Mouse (Mus musculus) adrenal gland, postnatal 14 days (tissue): ENCODE measurements around the gene Sox15. TPM values are rescaled to one million over a fixed set of nuclear protein-coding genes. Genes with fewer than 3 reads are reported as not detected.
A peak's percentile ranks its signal among the peaks of the same experiment; 100 is the strongest.
"Not testable (repeated sequence)": the region's sequence is repeated elsewhere in the genome, so short reads cannot be mapped to it uniquely, and the experiment has no call there.

ENCODE experiments used
- DNase-seq: peaks from one replicate; pipeline ENCODE4 v3.0.0; 2021; ENCODE audit warnings: mixed read lengths
- total RNA-seq: library from RNA; stranded (reverse); gene quantifications from 2 replicates; pipeline ENCODE4 v1.2.3, GENCODE M21; 2021

The Sox15 gene
- total RNA-seq, 1 experiment from 2014 or later, result not detected

DNA sequence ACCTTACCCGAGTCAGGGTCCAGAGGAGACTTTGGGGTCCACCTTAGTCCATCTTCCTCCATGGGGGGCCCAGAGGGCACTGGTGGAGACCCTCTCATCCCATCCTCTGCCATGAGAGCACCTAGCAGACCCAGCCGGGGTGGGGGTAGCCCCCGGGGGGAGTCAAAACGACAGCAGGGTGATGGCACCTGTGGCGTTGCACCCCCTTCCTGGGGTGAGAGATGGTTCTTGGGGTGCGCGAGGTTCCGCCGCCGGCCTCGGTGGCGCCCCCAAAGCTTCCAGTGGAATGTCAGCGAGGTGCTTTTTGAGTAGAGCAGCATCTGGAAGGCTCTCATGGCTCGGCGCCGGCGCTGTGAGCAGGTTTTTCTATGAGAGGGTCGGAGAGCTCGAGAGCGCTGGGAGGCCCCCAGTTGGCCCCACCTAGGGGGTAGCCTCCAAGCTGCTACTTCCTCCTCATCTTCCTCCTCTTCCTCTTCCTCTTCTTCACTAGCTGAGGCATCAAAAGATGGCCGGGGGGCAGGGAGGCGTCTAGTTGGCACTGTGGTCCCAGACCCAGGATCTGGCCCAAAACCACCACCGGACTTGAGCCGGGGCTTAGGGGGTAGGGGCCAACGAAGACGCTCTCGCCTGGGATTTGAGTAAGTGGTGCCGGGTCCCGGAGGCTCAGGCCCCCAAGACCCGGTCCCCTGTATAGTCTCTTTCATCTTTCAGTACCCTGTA is 25.2 kb downstream of the Sox15 start:
- DNase-seq, result peak; percentile 18

DNA sequence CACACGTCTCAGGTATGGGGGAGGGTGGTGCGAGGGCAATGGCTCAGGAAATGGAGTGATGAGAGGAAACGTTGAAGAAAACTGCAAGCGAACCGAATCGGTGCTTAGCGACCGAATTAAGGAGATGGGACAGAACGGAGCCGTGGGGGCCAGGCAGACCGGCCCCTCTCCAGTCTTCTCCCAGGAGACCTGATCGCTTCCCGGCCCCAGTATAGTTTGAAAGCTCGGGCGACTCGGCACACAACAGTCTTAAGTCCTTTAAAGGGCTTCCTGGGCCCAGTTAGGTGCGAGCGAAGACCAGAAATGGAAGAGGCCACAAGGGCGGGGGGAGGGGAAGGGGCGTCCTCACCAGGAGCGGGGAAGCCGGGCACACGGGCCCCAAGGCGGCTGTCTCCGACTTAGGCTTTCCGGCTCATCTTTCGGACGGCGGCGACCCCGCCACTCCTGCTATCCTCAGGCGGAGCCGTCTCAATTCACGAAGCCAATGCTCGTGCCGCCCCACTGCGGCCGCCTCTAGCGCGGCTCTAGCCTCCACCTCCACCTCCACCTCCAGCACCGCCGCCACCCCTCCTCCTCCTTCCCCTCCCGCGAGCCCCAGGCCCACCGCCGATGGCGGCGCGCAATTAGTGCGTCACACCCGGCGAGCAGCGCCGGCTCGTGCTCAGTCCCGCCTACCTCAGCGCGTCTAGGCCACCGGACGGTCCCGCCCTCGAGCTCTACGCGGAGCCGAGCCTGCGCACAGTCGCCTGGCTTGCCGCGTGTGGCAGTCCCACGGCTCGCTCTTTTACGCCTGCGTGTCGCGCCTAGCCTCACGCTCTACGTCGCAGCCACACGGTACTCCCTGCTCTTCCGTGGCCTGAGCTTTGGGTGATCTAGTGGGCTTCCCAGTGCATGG is 26.4 kb downstream of the Sox15 start, which contains the start of gene Senp3:
TSS of gene Senp3 (minus strand) at position 771 of the 895 bp plus-strand sequence.
- peak; percentile 99 for DNase-seq

DNA sequence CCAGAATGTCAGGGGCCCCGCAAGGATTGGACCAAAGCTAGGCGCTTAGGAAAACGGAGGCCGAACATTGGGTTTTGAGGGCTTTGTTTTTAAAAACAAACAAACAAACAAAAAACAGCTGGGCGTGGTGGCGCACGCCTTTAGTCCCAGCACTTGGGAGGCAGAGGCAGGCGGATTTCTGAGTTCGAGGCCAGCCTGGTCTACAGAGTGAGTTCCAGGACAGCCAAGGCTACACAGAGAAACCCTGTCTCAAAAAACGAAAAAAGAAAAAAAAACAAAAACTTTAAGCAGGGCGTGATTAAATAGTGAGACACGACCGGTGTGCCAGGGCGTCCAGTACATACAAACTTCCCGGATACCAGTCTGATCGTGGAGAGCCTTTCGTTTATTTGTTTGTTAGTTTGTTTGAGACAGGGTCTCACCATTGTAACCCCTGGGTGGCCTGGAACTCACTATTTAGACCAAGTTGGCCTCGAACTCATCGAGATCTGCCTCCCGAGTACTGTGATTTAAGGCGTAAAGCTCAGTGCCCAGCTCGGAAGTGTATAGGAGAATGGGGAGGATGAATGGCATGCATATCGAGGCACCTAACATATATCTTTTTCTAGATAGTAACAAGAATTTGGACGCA is 27.2 kb downstream of the Sox15 start:
- no peak for DNase-seq

DNA sequence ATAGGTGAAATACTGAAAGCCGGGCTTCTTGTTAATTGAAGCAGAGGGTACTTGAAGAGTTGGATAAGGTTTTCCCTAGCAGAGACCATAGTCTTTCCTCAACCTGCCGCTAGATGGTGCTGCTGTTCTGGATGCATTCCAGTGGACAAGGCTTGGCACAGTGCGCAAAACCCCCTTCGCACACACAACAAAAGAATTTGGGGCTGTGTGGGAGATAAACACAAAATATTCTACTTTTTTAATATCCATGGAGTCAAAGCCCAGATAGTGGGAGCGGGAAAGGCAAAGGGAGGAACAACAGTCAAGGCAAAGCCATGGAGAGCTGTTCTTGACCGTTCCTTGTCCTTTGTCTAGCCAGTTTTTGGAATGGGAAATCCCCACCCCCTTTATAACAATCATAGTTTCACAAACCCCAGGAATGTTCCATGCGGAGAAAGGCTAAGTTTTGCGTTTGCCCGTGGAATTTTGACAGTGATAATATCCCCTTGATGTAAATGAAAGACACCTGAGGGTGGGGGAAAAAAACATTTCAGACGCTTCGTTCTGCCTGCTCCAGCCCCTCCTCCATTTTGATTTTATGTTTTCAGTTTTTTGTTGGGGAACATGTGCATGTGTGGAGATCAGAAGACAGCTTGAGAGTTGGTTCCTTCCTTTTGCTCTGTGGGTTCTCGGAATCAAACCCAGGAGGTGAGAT is 27.9 kb downstream of the Sox15 start:
- DNase-seq, result peak; percentile 93

DNA sequence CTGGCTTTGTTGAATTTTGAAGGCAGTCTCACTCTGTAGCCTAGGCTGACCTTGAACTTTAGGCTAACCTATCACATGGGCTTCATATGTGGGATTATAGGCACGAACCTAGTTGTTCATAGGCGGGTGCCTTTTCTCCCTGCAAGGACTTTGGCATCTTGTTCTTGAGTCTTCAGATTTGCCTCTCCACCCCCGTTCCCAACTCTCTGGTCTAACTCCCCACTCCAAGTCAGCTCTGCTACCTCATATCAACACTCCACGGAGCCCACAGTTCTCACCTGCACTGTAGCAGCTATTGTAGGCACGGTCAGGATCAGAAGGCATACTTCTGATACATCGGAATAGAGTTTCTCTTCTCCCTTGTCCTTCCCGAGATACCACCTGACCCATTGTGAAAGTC is 28.5 kb downstream of the Sox15 start:
- DNase-seq, result no peak

DNA sequence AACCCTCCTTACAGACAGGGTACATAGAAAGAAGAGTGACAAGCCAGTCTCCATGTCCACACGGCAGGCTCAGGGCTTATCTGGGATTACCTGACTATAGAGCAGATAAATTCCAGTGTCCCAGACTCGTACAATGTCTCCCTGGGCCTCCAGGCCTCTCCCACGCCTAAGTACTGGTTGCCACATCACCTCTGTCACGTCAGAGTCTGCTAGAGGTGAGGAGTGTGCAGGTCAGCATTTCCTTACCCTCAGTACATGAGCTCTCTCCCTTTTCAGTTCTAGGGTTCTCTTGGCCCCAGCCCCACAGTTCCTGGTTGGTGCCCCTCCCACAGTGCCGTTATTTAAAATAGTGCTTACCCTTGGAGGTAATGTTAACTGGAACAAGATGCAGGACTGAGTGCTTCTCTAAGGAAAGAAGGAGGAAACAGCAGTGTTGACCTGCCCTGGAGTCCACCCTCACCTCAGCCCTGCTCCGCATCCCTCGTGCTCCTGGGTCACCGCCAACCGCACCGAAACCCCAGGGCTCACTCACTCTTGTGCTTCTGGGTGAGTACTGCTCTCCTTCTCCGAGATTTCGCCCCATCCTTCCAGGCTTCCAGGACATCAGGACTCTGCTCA is 29.1 kb downstream of the Sox15 start:
- DNase-seq, result no peak

DNA sequence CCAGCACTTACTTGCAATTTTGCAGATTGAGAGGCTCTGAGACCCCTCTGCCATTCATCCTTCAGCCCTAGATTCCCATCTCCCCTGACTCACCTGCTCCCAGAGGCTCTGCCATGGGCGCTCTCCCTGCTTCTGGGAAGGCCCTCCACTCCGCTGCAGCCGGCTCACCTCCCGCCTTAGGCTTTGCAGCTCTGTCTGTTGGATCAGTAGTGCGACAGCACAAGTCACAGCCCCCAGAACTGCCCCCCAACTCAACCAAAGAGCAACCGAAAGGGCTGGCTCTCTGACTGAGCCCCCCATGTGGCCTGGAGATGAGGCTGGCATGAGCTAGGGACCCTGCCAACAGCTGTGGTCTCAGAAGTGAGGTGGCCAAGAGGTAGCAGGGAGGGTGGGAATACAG is 29.8 kb downstream of the Sox15 start:
- DNase-seq, result no peak

DNA sequence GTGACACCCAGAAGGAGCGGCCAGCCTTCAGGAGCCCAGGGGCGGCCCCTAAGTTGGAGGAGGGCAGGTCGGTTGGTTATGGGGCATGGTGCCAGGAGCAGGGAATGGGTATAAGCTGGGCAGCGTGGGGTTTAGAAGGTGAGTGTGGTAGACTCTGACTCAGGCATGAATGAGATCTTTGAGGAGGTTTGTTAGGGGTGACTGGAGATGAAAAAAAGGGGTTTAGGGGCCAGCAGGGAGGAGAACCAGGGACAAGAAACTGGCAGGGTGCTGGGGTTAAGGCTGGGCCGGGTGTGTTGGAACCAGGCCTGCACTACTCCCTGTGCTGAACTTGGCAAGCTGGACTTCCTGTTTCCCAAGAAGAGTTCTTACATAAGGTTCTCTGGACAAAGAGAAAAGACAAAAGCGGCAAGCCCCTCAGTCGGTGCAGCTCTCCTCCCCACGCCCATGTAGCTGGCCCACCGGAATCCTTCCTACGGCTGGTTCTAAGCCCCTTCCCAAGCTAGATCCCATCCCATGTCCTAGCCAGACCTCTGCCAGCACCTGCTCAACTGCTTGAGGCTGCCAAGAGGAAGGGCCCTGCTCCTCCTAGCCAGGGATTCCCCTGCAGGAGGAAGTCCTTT is 30.5 kb downstream of the Sox15 start, which contains the start of gene Tnfsf13:
TSS of gene Tnfsf13 (minus strand) at position 259 of the 623 bp plus-strand sequence.
- peak; percentile 82 for DNase-seq

DNA sequence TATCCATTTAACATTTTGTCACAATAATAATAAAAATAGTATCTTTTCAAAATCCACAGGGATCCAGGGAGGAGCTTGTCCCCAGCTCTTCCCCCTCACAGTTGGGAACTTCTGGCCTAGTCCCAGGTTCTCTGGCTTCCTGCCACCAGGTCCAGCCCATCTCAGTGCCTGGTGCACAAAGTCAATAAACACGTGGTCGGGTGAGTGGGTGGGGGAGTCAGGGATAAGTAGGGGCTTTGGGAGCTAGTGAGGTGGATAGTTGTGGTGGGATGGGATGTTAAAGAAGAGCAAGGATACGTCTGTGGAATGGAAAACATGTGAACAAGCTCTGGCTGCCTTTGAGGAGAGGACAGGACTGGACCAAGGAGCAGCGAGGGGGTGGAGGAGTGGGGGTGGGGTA is 31.3 kb downstream of the Sox15 start:
- peak; percentile 75 for DNase-seq

DNA sequence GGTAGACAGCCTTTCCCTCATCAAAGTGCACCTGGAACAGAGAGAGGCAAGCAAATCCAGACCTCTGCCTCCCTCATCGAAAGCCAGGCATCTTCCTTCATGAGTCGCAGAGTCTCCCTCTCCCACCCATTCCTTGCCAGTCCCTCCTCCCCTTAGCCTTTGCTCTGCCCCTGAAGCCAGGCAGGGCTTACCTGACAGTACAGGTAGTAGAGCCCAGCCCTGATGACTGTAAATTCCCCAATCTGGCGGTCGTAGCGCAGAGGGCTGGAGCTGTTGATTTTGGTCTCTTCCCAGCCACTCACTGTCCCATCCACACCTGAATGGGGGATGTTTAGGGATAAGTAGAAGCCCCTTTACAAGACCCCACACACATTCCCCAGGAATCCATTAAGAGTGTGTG is 31.9 kb downstream of the Sox15 start:
- no peak for DNase-seq

DNA sequence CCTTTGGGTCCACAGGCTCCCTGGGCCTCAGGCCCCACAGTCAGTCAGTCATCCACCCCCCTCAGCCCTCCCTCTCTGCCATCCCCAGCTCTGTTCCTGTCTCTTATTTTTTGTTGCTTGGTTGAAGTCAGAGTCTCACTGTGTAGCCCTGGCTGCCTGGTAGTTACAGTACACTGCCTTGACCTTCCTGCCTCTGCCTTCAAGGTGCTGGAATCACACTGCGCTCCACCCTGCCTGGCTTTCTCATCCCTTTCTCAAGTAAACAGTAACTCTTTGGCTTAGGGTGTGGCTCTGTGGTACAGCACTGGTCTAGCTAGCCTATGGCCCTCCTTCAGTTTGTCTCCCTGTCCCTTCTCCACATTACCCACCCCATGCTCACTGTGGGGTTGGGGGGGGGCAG is 34.8 kb downstream of the Sox15 start:
- DNase-seq, result no peak

DNA sequence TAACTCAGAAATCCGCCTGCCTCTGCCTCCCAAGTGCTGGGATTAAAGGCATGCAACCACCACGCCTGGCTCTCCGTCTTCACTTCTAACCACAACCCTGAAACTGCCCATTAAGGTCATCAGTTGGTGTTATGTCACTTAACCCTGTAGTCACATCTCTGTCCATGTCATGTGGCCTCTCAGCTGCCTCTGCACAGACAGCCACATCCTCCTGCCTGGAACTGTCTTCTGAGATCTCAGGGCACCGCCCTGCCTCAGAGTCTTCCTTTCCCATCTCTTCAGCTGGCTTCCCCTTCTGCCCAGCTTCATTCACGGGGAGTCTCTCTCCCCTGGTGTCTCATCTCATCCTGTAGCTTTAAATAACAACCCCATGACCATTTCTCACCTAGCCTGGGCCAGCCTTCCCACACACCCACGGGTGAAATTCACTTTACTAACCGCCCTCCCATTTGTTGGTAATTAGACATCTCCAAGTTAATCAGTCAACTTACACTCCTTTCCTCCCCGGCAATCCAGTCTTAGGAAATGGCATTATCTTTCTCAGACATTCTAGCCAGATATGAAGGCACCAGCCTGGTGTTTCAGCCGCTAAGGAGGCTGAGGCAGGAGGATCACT is 37.2 kb downstream of the Sox15 start:
- DNase-seq, result no peak

DNA sequence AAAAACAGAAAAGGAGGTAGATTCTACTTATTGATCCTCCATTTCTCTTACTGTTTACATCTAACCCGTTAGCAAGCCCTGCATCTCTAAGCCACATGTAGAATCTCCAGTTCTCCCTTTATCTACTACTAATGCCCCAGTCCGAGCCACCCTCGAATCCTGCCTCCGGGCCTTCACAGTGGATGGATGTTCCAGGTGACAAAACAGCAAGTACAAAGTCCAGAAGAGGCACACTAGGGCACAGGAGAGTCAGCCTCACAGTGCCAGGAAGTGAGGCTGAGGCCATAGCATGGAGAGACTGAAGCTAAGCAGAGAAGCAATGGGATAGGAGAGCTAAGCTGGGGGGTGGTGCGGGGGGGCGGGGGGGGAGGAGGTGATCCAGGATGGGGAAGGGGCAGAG is 37.7 kb downstream of the Sox15 start:
- DNase-seq, result no peak

DNA sequence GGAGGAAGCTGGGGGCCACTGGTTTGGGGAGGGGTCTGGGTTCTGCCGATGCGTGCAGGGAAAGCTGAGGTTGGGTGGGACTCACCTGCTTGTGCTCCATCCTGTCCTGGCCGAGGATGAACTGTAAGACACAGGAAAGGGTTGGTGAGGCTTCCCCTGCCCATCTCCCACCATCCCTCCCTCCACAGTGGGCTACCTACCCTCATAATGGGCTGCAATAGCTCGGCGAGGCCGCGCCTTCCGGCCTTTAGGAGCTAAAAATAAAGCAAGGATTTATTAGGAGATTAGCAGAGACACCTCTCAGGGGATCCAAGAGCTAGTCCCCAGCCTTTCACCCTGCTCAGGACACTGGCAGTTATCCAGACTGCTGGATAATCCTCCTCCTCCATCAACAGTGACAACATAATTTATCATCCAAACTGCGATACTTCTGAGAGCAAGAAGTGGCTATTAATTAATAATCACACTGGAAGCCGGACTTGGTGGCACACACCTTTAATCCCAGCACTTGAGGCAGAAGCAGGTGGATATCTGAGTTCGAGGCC is 38.4 kb downstream of the Sox15 start:
- no peak for DNase-seq

DNA sequence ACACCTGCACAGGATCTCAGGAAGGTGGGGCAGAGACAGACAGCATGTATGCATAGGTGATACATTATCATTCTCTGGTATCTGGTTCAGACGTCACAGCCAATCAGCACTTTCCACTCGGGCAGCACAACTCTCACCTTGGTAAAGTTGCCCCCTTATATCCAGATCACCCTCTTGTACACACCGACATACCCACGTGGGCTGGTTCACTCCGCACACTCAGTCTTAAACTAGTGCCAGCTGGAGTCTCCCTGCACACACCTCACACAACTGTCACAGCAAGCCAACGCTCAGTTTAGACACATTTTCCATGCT is 39.9 kb downstream of the Sox15 start:
- no peak for DNase-seq

DNA sequence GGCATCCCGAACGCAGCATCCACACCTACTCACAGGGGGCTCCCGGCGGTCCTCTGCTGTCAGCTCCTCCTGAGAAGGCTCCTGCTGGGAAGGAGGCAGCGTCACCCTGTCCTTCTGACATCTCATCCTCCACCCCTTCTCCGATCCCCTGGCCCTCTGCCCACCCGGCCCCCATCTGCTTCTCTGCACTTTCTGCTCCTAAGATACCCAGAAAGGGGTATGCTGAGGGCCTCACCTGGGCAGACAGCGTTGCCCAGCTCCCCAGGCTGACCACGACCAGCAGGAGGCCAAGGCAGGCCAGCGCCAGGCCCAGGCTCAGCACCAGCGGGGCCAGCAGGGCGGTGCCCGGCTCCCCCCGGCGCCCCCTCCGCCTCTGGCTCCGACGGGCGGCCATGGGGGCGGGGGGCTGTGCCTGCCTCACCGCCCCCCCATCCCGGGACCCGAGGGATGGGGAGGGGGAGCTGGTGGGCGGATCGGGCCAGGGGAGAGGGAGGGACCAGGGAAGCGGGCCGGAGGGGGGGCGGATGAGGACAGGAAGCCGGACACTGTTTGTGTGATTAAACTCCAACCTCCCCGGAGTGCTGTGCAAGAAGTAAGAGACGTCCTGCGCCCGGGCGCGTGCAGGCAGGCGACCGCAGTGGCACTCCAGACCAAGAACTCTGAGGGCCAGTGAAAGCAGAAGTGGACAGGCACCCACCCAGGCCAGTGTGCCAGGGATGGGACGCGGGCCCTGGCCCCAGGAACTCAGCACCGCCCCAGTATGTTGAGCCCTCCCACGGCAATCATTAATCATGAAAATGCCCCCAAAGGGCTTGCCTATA is 40.5 kb downstream of the Sox15 start, which contains the start of the genes Tnfsf12 and Tnfsfm13:
TSS of gene Tnfsf12 (minus strand) at position 489 of the 821 bp plus-strand sequence.
TSS of gene Tnfsfm13 (minus strand) at position 738 of the 821 bp plus-strand sequence.
- DNase-seq, result peak; percentile 87

DNA sequence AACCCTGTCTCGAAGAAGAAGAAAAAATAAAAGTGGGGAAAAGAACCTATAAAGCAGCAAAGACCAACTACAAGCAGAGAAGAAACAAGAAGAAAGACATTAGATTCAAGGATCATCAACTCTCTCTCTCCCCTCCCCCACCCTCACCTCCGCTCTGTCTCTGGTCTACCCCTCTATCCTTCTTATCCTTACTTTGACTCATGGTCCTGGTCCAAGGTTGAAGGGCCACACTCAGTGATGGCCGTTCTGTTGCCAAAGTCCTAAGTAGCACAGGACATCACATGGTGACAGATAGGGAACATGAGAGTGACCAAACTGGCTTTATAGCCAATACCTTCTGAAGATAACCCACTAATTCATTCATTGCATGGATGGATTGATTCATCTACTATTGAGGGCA is 42.3 kb downstream of the Sox15 start:
- no peak for DNase-seq

DNA sequence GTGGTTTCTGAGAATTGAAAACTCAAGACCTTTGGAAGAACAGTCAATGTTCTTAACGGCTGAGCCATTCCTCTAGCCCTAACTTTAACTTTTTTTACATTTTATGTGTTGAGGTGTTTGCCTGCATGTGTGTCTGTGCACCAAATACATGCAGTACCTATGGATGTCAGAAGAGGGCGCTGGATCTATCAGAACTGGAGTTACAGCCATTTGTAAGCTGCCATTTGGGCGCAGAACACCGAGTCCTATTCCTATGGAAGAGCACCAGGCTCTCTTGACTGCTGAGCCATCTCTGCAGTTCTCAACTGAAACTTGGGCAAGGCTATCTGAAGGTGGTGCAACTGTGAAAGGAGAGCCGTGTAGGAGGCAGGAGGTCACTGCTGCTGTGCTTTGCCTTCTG is 43.5 kb downstream of the Sox15 start:
- DNase-seq, result no peak

DNA sequence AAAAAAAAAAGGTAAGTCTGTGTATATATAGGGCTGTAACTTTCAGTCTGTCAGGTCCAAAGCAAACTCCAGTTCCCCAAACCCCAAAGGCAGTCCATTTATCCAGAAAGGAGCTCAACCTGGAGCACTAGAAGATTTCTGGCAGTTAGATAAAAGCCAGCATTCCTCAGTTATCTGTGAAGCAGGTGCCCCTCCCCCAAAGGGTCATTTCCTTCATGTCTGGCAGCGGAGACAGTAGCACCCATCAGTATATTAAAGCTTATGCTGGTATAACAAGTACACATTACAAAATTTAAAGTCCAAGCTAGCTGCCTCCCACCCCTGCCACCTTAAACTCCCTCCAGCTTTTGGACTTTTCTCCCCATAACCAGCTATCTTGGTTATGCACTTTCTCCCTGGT is 44.5 kb downstream of the Sox15 start:
- DNase-seq, result peak; percentile 42

DNA sequence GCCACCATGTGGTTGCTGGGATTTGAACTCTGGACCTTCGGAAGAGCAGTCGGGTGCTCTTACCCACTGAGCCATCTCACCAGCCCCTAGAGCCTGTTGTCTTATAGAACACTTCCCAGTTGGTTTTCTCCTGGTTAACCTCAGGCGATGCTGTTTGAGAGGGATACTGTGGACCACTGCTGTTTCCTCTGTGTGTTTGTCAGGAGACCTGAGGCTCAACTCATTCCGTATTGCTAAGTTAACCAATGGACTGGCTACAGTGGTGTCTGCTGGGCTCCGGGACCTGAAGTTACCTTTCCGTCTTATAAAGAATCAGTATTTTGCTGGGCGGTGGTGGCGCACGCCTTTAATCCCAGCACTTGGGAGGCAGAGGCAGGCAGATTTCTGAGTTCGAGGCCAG is 47.8 kb downstream of the Sox15 start:
- DNase-seq, result not testable (repeated sequence)
